Comparison of ENCODE assay signal across 17 mouse cellular contexts in genomic region chr11:65364910-65365309, GRCm38 (mm10).
"Had no signal": no experiment of that assay in that cellular context is flagged by ENCODE, and none has a peak within 500 bp of the region (broad histone marks: within the 10 kb centered on the region; RNA-seq: fewer than 3 reads in every experiment).

No protein-coding gene starts in this region.

- H3K27ac ChIP-seq: kidney, postnatal 0 days; layer of hippocampus, adult 2 months; limb, embryonic 10.5 days; limb, embryonic 13.5 days; liver, embryonic 12.5 days; liver, embryonic 15.5 days; lung, embryonic 15.5 days had no signal

- ATAC-seq: liver, embryonic 12.5 days had no signal

- H3K4me2 ChIP-seq: limb, embryonic 13.5 days; liver, embryonic 12.5 days; liver, embryonic 15.5 days; lung, embryonic 15.5 days; midbrain, embryonic 11.5 days had no signal

- H3K27me3 ChIP-seq: liver, embryonic 12.5 days; liver, embryonic 15.5 days; lung, embryonic 15.5 days had no signal

- DNase-seq: kidney, postnatal 25 days; layer of hippocampus, adult 9-11 months; liver; lung, adult 18-20 months; lung, postnatal 14 days; lung, postnatal 4 days; midbrain, embryonic 14.5 days; thymus, adult 18-20 months; thymus, postnatal 36 days had no signal

- H3K9me3 ChIP-seq: limb, embryonic 10.5 days; limb, embryonic 13.5 days; liver, embryonic 12.5 days; liver, embryonic 15.5 days; lung, embryonic 15.5 days had no signal

- H3K9ac ChIP-seq: limb, embryonic 13.5 days; liver, embryonic 12.5 days; liver, embryonic 15.5 days; lung, embryonic 15.5 days had no signal

- H3K4me1 ChIP-seq: liver, embryonic 12.5 days; liver, embryonic 15.5 days had no signal

- H3K4me3 ChIP-seq: layer of hippocampus, adult 2 months; limb, embryonic 10.5 days; limb, embryonic 13.5 days; liver, embryonic 12.5 days; liver, embryonic 15.5 days; lung, embryonic 15.5 days had no signal

- H3K36me3 ChIP-seq: limb, embryonic 10.5 days; limb, embryonic 13.5 days; liver, embryonic 12.5 days; liver, embryonic 15.5 days; lung, embryonic 15.5 days had no signal
